Mouse (Mus musculus) cerebellum, adult 2 months (tissue): ENCODE results near the gene Baiap3. TPM values are rescaled to one million over a fixed set of nuclear protein-coding genes. Genes with fewer than 3 reads are reported as not detected.

Source experiments
- DNase-seq, 2 experiments: peaks; one replicate each; pipeline ENCODE4 v3.0.0; 2021
- H3K27ac ChIP-seq: fragments of 200-500 bp; 2 replicates; pipeline ENCODE4 v1.5.1; 2012; ENCODE audit warnings: low read length, control low read depth, inconsistent platforms; ENCODE audit not compliant: insufficient read depth
- H3K27me3 ChIP-seq: fragments of 200-500 bp; 2 replicates; pipeline ENCODE4 v1.6.1; 2012; ENCODE audit warnings: inconsistent platforms, mild to moderate bottlenecking, low read length, moderate library complexity; ENCODE audit not compliant: control insufficient read depth, insufficient read depth
- H3K4me1 ChIP-seq: fragments of 200-500 bp; 2 replicates; pipeline ENCODE4 v1.6.1; 2011; ENCODE audit warnings: low read length; ENCODE audit not compliant: control insufficient read depth, insufficient read depth
- H3K4me3 ChIP-seq: fragments of 200-500 bp; replicated peaks from 2 replicates; pipeline ENCODE3; 2011; ENCODE audit warnings: mild to moderate bottlenecking, low read depth, low read length, control low read depth; ENCODE audit not compliant: insufficient read depth
- CTCF ChIP-seq: fragments of 200-500 bp; IDR thresholded peaks from 2 replicates; pipeline ENCODE4 v1.5.1; 2011; ENCODE audit warnings: low read depth, mild to moderate bottlenecking, control low read depth, low read length, moderate library complexity, borderline replicate concordance; ENCODE audit not compliant: insufficient read depth
- POLR2A ChIP-seq: fragments of 200-500 bp; IDR thresholded peaks from 2 replicates; pipeline ENCODE4 v1.6.1; 2011; ENCODE audit warnings: low read length, control low read depth, borderline replicate concordance; ENCODE audit not compliant: insufficient read depth
- WGBS: fragments of 180-500 bp; shearing (Covaris S2); methylation state at CpG from one replicate; pipeline ENCODE4 v1.1.7; 2018; 5-methylcytosine and 5-hydroxymethylcytosine counted together
- polyA plus RNA-seq: library from polyadenylated mRNA; depleted of rRNA; stranded (reverse); fragments of >200 nt; gene quantifications from 2 replicates; pipeline ENCODE4 v1.2.3, GENCODE M21; 2012

The Baiap3 gene
- polyA plus RNA-seq, 1 experiment: 26.5 TPM

DNA sequence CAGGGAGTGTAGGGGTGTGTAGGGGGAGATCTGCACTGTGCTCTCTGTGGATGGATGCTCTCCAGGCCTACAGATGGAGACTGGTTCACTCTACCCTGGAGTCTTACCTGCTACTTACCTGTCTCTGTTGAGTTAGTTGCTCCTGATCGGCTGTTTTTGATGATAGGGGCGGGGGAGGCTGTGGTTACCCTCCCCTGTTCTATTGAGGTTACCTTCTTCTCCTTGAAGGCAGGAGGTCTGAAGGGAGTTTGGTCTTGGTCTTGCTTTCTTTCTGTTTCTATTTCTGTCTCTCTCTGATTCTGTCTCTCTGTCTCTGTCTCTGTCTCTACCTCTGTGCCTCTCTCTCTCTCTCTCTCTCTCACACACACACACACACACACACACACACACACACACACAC lies 1.1 kb downstream of the Baiap3 start:
- no peak for TF ChIP-seq POLR2A
- no peak for TF ChIP-seq CTCF
- Histone ChIP-seq H3K27ac (no peak overlapping the region), H3K4me1 (peaks cover 5% of the 10 kb centered on the region), H3K4me3 (no peak overlapping the region), H3K27me3 (no peaks in the 10 kb centered on the region; the same call in 1 of the 2 replicates)
- WGBS: 72% methylated on average over 2 of the region's 2 CpGs
- DNase-seq: no peak

DNA sequence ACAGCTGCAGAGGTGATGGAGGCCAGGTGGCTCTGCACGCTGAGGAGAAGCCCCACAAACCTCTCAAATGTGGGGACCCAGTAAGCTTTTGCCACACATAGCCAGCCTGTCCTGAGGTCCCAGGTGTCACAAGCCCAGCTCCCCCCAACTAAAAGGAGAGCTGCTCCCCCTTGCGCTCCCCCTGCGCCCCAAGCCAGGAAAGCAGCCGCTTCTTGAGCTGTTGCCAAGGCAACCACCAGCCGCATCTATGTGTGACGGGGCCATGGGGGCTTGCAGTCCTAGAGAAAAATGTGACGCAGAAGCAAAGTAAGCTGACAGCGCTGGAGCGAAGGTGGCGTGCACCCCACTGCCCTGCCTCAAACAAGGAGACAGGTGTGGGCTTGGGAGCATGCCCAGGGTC lies 2.4 kb downstream of the Baiap3 start:
- H3K27me3 ChIP-seq: no peaks in the 10 kb centered on the region; the same call in 1 of the 2 replicates
- WGBS: 10% methylated on average over 10 of the region's 10 CpGs
- no peak overlapping the region for H3K4me3 ChIP-seq
- no peak for TF ChIP-seq CTCF
- no peak overlapping the region for H3K27ac ChIP-seq
- H3K4me1 ChIP-seq: peaks cover 7% of the 10 kb centered on the region
- DNase-seq: no peak

DNA sequence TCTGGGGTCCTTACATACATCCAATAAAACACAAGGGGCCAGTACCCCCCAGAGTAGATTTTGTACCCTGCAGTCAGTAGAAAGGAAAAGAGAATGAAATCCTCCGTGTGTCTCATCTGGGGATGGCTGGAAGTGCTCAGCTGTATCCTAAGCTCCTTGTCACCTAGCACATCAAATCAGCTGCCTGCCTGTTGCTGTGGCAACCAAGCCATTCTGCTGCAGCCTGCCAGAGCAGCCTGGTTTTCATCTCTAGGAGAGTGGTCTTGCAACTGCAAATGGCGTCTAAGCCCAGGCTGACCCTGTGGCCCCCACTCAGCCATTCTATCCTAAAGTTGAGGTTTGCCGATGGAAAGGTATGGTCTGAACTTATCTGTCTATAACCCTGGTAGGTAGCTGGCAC lies 3.5 kb downstream of the Baiap3 start:
- no peak overlapping the region for H3K27ac ChIP-seq
- H3K4me3 ChIP-seq: no peak overlapping the region
- TF ChIP-seq POLR2A (no peak), CTCF (no peak)
- H3K27me3 ChIP-seq: no peaks in the 10 kb centered on the region; the same call in 1 of the 2 replicates
- DNase-seq: no peak
- peaks cover 7% of the 10 kb centered on the region for H3K4me1 ChIP-seq
- 47% methylated on average over 3 of the region's 3 CpGs for WGBS

DNA sequence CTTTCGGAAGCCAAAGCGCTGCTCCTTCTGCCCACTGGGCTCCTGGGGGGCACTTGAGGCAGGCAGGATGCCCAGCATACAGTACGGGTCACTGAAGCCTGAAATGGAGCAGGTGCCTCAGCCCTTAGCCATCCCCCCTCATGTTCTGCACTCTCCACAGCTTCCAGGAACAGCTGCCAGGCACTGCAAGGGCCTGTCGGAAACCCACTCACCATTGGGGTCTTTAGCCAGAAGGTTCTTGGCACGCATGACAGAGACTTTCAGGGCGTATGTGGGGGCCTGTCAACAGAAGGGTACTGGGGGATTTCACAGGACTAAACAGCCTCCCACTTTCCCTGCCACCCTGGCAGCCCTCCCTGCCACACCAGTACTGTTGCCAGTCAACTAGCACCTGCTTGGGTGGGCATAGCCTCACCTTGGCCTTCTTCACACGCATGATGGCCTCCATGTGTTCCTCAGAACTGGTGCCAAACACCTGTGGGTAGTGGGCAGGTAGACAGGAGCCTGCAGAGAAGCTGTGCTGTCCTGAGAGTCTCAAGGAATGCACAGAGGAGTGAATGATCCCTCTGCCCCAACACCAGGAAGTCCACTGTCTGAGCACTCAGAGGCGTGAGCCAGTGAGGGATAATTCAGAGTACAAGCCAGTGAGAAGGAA lies 5.9 kb downstream of the Baiap3 start:
- H3K4me3 ChIP-seq: no peak overlapping the region
- DNase-seq: no peak
- H3K27ac ChIP-seq: no peak overlapping the region
- H3K27me3 ChIP-seq: no peaks in the 10 kb centered on the region
- H3K4me1 ChIP-seq: peaks cover 7% of the 10 kb centered on the region
- 19% methylated on average over 8 of the region's 8 CpGs for WGBS
- TF ChIP-seq POLR2A (no peak), CTCF (no peak)

DNA sequence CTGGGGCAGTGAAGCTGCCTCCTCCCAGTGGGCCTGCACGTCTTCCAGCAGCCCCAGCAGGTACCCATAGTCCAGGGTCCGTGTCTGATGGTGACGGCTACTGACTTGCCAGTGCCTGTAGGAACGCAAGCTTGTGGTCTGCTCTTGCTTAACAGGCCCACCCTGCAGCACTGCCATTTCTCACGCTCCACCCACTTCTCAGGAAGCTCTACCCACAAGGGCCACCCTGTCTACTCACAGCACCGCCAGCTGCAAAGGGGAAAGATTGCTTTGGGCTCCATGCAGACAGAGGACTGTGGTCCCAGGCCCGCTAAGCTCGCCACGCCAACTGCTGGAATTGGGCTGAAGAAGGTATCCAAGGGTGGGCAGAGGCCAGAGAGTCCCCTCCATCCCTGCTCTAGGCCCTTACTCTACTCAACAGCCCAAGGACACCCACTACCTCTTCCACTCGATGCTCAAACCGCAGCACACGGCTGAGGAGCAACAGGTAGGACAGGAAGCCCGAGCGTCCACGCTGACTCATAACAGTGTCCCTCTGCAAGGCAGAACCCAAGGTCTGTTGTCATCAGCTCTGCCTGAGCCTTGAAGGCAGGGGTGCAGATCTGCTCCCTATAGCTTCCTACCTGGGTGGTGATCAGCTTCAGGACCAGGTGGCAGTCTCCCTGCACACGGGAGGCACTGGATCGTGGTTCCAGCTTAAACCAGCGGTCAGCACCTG lies 8.0 kb downstream of the Baiap3 start:
- Histone ChIP-seq H3K4me1 (peaks cover 7% of the 10 kb centered on the region), H3K27me3 (no peaks in the 10 kb centered on the region), H3K27ac (no peak overlapping the region), H3K4me3 (no peak overlapping the region)
- TF ChIP-seq POLR2A (no peak), CTCF (no peak)
- whole genome bisulfite sequencing: 81% methylated on average over 18 of the region's 18 CpGs
- no peak for DNase-seq

DNA sequence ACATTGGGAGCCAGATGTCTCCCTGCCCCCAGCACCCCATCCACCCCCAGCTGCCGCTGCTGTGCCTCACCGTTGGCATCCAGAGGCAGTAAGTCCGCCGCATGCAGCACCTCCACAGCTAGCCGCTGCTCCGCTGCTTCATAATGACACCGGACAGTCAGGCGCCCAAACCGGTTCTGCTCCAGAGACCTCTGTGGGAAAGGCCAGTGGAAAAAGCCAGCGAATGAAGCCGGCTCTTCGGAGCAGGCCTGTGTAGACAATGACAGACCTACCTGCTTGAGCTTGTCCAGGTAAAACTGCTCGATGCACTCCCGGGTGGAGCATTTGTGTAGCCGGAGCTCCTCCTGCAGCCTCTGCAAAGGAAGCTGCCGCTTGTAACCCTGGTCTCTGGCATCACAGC lies 11.9 kb downstream of the Baiap3 start:
- no peak for DNase-seq
- Histone ChIP-seq H3K27me3 (no peaks in the 10 kb centered on the region), H3K4me3 (no peak overlapping the region), H3K27ac (no peak overlapping the region), H3K4me1 (peaks cover 6% of the 10 kb centered on the region; the same call in 1 of the 2 replicates)
- TF ChIP-seq POLR2A (no peak), CTCF (no peak)
- 79% methylated on average over 16 of the region's 16 CpGs for WGBS

DNA sequence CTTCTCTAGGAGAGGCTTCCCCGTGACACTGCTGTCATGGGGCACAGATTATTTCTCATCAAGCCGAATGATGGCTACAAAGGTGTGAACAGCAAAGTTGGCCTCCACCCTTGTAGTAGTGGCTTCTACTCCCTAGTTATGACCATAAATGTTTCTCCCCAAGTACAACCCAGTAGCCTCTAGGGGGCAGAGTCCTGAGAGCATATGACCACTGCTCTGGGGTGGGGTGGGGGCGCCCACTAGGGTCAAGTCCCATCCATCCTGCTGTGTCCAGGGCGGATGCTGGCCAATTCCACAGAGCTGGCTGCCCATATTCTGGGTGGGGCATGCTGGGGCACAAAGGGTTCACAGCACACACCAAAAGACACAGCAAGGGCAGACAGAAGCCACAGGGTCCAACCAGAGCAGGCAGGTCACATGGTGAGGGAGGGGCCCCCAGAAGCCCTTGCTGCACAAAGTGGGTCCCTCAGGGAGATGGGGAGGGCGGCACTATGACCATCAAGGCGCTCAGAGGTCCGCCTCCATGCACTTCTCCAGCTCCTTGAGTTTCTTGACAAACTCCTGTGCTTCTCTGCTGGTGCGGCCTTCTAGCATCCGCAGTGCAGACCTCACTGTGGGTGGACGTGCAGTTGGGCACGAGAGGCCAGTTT lies 12.9 kb downstream of the Baiap3 start:
- Histone ChIP-seq H3K4me1 (peaks cover 6% of the 10 kb centered on the region; the same call in 1 of the 2 replicates), H3K4me3 (no peak overlapping the region), H3K27me3 (no peaks in the 10 kb centered on the region), H3K27ac (no peak overlapping the region)
- no peak for TF ChIP-seq CTCF
- no peak for TF ChIP-seq POLR2A
- WGBS: 80% methylated on average over 11 of the region's 11 CpGs
- DNase-seq: no peak
